Mouse (Mus musculus) activated CD4-positive, CD25-positive, alpha-beta regulatory T cell, adult 4 months (primary cell): Measurements from ENCODE around the gene Esrrg. TPM values are rescaled to one million over a fixed set of nuclear protein-coding genes. Genes with fewer than 3 reads are reported as not detected.

ENCODE experiments used
- ATAC-seq: one replicate; pipeline ENCODE4 v1.8.0; 2017
- polyA plus RNA-seq, 2 experiments: library from polyadenylated mRNA; unstranded; fragments of 100-300 nt; shearing (Covaris generic); gene quantifications; one replicate each; pipeline ENCODE4 v1.2.1; 2017

The Esrrg gene
- polyA plus RNA-seq: not detected

- no peak for ATAC-seq
These were observed at the start of gene Esrrg for GRCm38 (mm10) chr1:187608261-187608921. Esrrg (plus strand) TSS chr1:187608791.

GRCm38 (mm10) chr1:187583982-187584381, 24.6 kb upstream of the Esrrg start:
- ATAC-seq: no peak

GRCm38 (mm10) chr1:187586541-187587075, 22.0 kb upstream of the Esrrg start:
- no peak for ATAC-seq

- no peak for ATAC-seq
These were observed 5.6 kb upstream of the Esrrg start for GRCm38 (mm10) chr1:187602942-187603341.

GRCm38 (mm10) chr1:187604063-187604484, 4.5 kb upstream of the Esrrg start:
- no peak for ATAC-seq

GRCm38 (mm10) chr1:187604691-187605310, 3.8 kb upstream of the Esrrg start:
- no peak for ATAC-seq

GRCm38 (mm10) chr1:187605391-187606270, 3.0 kb upstream of the Esrrg start:
- ATAC-seq: no peak

DNA sequence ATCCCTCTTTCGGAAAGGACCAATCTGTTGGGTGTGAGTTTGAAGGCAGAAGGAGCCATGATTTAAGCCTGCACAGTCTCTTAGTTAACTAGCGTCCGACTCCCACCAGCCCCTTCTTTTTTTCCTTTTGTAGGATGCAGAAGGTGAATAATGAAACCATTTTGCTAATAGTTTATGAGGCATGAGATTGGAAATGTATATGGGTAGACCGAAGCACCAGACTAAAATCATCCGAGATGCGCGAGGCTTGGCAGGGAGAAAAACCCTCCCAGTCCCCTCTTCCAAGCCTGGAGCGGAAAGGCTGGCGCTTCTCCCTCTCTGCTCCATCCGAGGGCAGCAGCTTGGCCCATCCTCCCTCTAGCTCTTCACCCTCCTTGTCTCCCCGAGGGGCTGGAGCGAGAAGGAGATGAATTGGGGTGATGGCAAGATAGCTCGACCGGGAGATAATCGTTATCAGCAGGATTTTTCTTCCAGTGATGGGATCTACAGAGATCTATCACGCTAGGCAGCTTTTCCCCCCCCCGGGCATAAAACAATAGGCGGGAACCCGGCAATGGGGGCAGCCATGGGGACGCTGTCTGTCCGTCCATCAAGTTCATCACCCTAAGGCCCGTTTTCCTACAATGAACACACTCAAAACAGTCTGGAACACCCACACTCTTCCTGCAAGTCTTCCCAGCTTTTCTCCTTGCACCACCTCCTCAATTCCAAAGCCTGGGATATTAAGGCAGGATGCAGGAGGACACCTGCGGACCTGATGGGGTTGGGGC, 2.1 kb upstream of the Esrrg start:
- ATAC-seq: no peak

DNA sequence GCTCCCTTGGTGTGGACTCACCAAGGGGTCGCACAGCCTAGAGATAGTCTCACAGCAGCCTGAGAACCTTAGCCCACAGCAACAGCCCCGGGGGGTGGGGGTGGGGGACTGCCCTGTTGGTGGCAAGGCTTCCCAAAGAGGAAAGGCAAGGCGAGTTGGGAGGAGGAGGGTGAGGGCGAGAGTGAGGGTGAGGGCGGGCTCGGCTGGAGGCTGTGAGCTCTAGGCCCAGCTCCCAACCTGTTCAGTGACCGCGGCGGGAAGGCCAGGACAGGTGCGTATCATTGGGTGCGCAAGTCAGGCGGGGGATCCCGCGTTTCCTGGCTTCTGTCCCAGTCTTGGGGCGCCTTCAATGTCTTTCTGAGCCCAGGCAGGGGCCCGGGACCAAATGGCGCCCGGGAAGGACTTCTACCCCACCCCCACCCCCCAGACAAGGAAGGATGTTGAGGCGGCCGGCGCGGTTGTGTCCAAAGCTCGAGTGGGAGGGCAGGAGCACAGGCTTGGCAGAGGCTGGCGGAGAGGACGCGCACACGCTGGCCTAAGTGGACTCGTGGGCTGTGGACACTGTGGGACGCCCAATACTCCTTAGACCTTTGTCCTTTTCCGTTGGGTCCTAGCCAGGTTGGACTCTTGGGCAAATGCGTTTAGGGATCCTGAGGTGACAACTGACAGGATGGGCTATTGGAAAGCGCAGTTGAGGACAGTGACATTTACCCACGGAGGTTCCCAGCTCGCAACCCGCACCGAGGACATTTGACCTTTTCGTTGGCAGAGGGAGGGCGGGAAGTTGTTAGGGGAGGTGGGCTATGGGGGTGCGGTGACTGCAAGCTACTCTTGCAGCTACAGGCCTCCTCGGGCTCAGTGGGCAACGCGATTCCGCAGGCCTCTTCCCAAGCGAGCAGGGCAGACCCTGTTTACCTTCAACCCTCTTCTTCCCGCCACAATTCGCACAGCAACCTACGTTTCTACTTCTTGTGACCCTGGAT, 1.2 kb upstream of the Esrrg start:
- ATAC-seq: no peak

- ATAC-seq: no peak
These were observed 646 bp downstream of the Esrrg start for GRCm38 (mm10) chr1:187609021-187609852.

- no peak for ATAC-seq
These were observed 1.3 kb downstream of the Esrrg start for GRCm38 (mm10) chr1:187609853-187610230.

DNA sequence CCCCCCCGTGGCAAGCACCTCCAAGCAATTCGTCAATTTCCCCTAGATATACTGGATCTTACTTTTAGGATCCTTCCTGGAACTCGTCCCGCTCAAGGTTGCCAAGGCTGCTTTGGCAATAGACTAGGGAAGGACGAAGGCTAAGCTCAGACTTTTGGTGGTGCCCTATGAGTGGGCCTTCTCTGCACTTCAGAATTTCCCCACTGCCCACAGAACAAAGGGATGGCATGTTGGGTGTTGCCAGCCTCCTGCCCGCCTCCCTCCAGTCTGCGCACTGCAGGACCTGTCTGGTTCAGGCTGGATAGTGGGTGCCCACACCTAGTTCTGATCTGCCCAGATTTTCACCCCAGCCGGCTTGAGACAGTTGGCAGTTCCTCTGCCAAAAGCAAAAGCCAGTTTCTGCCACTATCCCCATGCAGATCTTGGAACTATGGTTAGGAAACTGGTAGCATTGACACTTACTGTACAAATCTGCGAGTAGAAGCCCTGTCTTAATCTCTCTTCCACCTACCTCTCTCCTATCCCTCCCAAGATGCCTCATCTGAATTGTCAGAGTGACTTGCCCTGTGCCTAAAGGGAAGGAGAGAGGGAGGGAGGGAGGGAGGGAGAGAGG, 1.9 kb downstream of the Esrrg start:
- ATAC-seq: no peak

DNA sequence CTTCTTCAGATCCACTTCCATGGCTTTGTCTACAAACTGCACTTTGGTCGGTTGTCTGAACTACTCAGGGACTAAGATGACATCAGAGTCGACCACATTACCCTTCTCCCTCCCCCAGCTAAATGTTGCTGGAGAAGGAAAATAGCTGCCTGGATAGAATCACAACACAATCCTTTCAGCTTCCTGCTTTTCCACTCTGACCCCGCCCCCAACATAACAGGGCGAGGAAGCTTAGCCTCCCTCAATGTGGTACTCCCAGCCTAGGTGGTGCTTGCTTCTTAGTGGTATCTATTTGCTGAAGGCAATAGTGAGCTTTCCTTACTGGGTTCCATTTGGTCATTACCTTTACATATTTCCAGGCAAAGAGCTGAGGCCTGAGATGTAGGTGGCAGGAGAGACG, 3.3 kb downstream of the Esrrg start:
- no peak for ATAC-seq

GRCm38 (mm10) chr1:187613277-187613676, 4.7 kb downstream of the Esrrg start:
- ATAC-seq: no peak

GRCm38 (mm10) chr1:187623981-187624380, 15.4 kb downstream of the Esrrg start:
- no peak for ATAC-seq

DNA sequence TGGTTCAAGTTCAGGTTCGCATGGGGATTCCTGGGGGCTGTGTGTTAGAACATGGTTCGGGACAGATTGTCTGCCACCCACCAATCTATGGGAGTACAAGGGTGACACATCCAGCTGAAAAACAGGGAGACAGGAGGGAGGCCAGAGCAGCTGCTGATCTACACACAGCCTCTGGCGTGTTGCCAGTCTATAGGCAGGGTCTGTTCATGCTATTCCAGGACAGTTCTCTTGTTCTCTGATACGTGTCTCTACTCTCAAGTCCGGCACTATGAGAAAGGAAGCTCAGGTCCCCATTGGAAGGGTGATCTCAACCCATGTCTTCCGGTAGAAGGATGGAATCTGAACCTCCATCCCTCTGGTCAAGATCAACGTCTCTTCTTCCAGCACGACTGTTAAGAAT, 21.8 kb downstream of the Esrrg start:
- no peak for ATAC-seq

DNA sequence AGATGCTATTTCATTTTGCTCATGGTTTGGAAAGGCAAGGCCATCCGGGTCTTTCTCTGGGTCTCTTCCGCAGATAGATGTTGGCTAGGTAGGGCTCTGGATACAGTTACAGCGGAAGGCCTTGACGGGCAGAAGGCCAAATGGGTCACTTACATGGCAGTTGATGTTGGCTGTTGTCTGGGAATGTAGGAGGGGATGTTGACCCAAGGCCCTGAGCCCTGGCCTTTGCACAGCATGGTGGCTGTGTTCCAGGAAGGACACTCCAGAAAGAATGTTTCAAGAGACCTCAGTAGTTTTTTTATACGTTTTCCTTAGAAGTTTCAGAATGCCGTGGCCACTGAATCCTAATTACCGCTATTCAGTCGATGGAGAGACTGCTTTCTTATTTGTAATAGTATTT, 22.9 kb downstream of the Esrrg start:
- ATAC-seq: no peak

DNA sequence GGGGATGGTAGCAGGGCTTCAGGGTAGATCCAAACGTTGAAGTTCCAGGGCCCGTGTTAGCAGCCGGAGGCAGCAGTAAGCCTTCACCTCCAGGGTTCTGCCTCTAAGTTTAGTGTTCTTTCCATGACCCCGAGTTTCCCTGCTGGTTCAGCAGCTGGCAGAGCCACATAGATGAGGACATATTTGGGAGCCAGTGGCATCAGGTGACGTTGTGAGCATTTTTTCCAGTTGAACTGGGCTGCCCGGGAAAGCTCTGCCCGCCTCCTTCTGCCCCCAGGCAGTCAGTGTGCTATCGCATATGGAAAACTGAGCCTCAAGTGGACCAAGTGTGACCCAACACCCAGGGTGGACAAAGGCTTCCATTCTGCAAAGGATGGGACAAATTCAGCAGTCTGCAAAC, 36.7 kb downstream of the Esrrg start:
- no peak for ATAC-seq

DNA sequence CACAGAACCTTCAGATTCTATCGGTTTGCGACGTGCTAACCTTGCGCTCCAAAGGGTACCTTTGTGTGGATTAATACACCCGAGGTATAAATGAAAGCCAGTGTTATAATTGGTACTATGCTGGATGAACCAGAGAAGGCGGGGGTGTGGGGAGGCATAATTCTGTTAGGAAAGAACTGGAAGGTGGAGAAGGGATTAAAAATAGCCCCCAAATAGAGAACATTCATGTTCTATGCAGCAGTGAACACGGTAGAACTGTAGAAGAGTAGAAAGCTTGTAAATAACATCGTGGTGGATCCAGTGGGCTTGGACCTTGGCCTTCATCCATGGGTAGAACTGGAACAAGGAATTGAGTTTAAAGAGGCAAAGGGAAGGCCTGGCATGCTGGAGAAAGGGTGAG, 40.0 kb downstream of the Esrrg start:
- no peak for ATAC-seq

GRCm38 (mm10) chr1:187649871-187650270, 41.3 kb downstream of the Esrrg start:
- ATAC-seq: no peak
